Mouse (Mus musculus) urinary bladder, postnatal 25 days (tissue): ENCODE data around the gene Hid1.

Experiments used
- DNase-seq: peaks from one replicate; pipeline ENCODE4 v3.0.0; 2022; ENCODE audit warnings: low spot score

The Hid1 gene

GRCm38 (mm10) chr11:115374695-115375425 is 7.3 kb upstream of the Hid1 start:
- no peak for DNase-seq

- peak; percentile 57 for DNase-seq
These were observed 6.5 kb upstream of the Hid1 start for GRCm38 (mm10) chr11:115373805-115374694.

GRCm38 (mm10) chr11:115372737-115373136 is 5.2 kb upstream of the Hid1 start:
- DNase-seq = no peak

GRCm38 (mm10) chr11:115372015-115372414 is 4.5 kb upstream of the Hid1 start:
- DNase-seq = no peak

GRCm38 (mm10) chr11:115371354-115371753 is 3.8 kb upstream of the Hid1 start:
- DNase-seq = no peak

GRCm38 (mm10) chr11:115370368-115370767 is 2.8 kb upstream of the Hid1 start:
- DNase-seq = no peak

GRCm38 (mm10) chr11:115366706-115367394 is 706 bp downstream of the Hid1 start:
- DNase-seq = no peak

GRCm38 (mm10) chr11:115366039-115366705 is 1.4 kb downstream of the Hid1 start:
- no peak for DNase-seq

- no peak for DNase-seq
These were observed 3.4 kb downstream of the Hid1 start for GRCm38 (mm10) chr11:115364136-115364535.

GRCm38 (mm10) chr11:115359726-115360125 is 7.8 kb downstream of the Hid1 start:
- DNase-seq = no peak

GRCm38 (mm10) chr11:115359293-115359692 is 8.3 kb downstream of the Hid1 start:
- no peak for DNase-seq

GRCm38 (mm10) chr11:115358468-115358867 is 9.1 kb downstream of the Hid1 start:
- DNase-seq = peak; percentile 71

- peak; percentile 67 for DNase-seq
These were observed 13.4 kb downstream of the Hid1 start for GRCm38 (mm10) chr11:115354183-115354582.

- DNase-seq = no peak
These were observed 14.2 kb downstream of the Hid1 start for GRCm38 (mm10) chr11:115353375-115353774.

GRCm38 (mm10) chr11:115349976-115350375 is 17.6 kb downstream of the Hid1 start:
- no peak for DNase-seq

GRCm38 (mm10) chr11:115348681-115349248 is 18.8 kb downstream of the Hid1 start:
- DNase-seq = no peak

GRCm38 (mm10) chr11:115345515-115345914 is 22.0 kb downstream of the Hid1 start:
- no peak for DNase-seq

- DNase-seq = no peak
These were observed 22.6 kb downstream of the Hid1 start for GRCm38 (mm10) chr11:115344967-115345366.

GRCm38 (mm10) chr11:115341866-115342265 is 25.7 kb downstream of the Hid1 start:
- no peak for DNase-seq

GRCm38 (mm10) chr11:115341246-115341645 is 26.3 kb downstream of the Hid1 start:
- no peak for DNase-seq

GRCm38 (mm10) chr11:115337826-115338225 is 29.7 kb downstream of the Hid1 start:
- DNase-seq = no peak

GRCm38 (mm10) chr11:115337350-115337749 is 30.2 kb downstream of the Hid1 start:
- no peak for DNase-seq
